Mouse (Mus musculus) cerebellum, adult 11-12 months (tissue): ENCODE measurements around the gene Rpl22l1.
A peak's percentile ranks its signal among the peaks of the same experiment; 100 is the strongest.
"Not testable (repeated sequence)": the region's sequence is repeated elsewhere in the genome, so short reads cannot be mapped to it uniquely, and the experiment has no call there.

Experiments used
- DNase-seq: peaks from one replicate; pipeline ENCODE4 v3.0.0; 2022

Rpl22l1 gene

DNA sequence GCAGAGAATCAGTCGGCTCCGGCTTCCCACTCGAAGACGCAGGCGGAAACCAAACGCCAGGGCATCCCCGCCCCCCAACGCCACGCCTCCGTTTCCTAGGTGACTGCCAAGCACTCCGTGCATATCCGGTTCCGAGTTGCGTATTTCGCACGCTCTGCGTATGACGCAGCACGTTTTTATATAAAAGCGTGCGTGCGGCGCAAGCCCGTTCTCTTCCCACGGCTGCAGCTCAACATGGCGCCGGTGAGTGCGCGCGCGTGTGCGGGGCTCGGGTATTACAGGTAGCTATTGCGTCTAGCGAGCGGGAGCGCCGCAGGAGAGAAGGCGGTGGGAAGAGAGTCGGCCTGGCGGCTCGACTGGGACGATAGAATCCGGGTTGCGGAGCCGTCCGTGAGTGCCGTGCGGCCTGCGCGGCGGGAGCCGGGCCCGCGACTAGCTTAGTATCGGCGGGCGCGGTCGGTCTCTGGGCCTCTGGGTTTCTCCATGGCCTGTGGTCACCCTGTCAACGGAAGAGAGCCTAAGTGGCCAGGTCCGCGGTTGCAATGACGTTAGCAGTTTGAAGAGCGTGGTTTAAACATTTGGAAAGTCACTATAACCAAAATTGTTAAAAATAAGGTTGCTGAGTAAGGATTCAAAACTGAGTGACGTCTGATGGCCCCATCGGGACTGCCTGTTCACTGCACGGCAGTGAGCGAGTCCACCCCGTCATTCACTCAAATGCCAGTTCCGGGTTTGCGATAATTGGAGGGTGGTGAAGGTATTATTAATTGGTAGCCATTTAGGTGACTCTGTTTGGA lies at the start of gene Rpl22l1:
Rpl22l1 (plus strand) TSS at position 136 of the 797 bp plus-strand sequence.
- DNase-seq, result peak; percentile 97

DNA sequence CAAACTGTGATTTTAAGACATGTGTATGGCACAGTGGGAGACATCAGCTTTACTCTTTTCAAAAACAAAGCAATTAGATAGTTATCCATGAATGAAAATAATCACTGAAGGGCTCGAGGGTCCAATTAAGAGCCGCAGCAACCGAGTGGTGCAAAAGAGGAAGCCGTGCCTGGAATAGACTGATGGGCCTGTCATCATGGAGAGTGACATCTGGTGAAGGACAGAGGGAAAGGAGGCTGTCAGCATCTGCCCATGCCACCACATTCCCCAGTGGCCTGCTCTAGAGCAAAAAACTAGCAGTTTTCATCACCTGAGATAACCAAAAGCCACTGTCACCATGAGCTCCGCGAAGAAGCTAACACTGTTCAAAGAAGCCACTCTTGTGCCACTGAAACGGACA lies 49.8 kb upstream of the Rpl22l1 start:
- no peak for DNase-seq

DNA sequence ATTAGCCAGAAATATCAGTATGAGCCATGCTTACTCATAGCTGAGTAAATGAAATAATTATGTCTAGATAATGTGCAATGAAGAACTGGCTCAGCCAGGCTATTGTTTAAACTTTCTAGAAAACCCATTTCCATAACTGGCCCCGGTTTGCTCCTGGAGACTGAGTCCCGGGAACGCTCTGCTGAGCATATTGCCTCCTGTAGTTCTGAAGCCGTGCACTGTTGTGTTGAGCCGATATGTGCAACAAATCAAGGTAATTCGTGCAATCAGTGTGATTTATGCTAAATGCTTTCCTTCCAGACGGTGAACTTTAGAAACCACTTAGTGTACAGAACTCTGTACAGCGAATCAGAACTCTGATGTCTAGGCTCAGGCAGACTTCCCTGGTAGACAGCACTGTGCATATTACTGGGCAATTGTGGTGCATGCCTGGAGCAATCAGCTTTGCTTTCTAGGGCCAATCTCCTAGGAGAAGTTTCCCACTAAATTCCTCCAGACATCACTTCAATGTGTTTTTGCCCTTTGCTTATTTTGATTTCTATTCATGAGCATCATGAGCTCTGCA lies 43.9 kb upstream of the Rpl22l1 start:
- DNase-seq, result no peak

DNA sequence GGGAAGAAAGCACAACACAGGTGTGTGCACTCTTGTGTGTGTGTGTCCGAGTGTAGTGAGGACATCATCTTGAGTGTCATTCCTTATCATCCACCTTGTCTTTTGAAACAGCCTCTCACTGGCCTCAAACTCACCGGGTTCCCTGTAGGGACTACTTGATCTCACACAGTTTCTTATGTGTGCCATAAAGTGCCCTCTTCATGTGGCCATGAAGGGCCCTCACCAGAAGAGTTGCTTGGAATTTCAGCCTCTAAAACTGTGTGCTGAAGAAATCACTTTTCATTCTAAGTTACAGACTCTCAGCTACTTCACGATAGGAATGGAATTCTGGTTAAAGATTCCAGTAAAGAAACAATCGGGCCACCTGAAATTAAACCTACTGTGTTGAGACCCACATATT lies 38.3 kb upstream of the Rpl22l1 start:
- no peak for DNase-seq

DNA sequence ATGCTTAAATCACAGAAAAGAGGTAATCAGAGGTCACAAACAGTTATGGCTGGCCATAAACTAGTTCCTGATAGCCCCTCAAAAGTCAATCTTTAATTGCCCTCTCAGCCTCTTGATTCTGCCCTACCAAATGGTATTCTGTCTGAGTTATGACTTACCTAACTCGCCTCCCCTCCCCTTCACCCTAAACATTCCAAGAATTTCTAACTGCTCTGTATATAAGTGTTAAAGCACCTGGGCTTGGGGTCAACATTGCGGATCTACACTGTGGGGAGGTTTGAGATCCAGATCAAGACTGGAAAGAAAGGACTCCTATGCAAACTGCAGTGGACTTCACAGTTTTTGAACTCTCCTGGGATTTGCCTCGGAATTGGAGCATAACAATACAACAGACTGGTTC lies 37.0 kb upstream of the Rpl22l1 start:
- no peak for DNase-seq

DNA sequence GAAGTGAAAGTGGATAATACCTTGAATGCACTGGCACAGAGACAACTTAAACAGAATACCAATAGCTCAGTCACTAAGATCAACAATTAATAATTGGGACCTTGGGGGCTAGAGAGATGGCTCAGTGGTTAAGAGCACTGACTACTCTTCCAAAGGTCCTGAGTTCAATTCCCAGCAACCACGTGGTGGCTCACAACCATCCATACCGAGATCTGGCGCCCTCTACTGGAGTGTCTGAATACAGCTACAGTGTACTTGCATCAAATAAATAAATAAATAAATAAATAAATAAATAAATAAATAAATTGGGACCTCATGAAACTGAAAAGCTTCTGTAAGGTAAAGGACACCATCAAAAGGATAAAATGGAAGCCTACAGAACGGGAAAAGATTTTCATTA lies 32.3 kb upstream of the Rpl22l1 start:
- DNase-seq, result not testable (repeated sequence)

DNA sequence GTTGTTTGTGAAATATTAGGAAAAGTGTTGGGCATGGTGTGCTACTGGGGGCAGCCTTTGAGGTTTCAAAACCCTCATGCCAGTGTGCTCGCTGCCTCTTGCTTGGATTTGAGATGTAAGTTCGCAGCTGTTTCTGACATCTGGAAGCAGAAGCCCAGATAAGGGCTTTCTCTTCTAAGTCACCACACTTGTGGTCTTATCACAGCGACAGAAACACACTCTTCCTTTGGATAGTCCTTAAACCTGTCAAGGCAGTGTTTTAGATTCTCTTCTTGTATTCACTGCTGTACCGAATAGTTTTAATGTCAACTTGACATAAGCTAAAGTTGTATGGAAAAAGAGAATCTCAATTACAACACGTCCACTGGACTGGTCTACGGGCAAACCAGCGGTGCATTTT lies 29.9 kb upstream of the Rpl22l1 start:
- DNase-seq, result no peak

DNA sequence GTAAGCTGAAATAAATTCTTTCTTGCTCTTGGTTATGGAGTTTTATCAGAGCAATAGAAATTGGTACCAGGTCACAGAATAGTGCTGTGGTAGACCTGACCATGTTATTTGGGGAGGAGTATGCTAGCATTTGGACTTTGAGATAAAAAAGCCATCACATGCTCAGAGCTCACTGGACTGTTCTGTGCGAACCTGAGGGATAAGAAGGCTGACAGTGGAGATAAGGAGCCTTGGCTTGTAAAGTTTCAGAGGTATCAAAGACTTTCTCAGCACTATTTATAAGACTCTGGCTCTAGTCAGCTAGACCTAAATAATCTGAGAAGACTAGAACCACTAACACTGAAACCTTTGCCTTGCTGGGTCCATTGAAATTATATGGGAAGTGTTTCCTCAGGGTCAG lies 29.3 kb upstream of the Rpl22l1 start:
- DNase-seq, result no peak

DNA sequence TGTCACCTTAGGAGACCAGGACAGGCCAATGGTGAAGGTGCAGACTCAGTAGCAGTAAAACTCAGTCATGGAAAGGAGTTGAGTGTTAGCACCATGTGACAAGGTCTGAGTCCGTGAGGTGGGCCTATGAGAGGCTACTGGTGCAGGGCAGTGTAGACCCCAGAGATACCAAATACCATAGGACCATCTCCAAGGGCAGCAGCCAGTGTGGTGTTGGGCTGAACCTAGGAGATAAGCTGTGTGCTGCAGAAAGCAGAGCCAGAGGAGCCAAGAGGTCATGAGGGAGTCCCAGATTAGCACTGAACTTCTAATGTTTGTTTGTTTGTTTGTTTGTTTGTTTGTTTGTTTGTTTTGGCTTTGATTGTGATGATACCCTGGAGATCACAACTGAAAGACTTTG lies 28.7 kb upstream of the Rpl22l1 start:
- no peak for DNase-seq

DNA sequence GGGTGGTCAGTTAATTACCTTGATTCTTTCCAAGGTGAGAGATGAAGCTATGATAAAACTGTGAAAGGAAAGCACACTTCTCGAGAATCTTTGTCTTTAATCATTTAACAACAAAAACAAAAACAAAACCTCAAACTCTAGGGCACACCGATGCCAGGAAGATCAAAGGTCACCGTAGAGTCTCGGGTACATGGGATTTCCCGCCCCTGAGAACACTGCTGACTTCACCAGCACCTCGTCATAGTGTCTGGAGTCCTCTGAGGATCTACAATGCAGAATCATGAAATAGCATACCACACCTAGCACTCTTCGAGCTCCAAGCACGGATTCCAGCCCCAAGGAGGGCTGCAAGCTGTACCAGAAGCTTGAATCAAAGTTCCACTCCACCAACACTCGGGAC lies 24.7 kb upstream of the Rpl22l1 start:
- no peak for DNase-seq

DNA sequence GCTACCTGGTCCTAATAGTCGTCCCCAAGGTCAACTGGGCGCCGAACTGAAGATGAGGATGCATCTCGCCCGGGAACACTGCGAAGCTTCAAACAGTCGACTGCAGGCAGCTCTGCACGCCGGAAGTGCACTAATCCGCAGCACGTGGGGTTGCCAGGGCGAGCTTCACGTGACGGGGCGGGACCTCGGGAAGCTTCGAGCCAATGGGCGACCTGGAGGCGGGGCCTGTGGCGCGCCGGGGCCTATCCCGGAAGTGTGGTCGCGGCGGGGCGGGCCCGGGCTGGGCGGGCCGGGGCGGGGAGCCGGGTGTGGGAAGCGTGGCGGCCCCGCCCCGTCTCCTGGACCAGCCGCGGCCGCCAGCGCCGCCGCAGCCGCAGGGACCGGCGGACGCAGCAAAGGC lies 24.2 kb upstream of the Rpl22l1 start, which contains the start of gene Eif5a2:
Eif5a2 (plus strand) TSS at position 283 of the 400 bp plus-strand sequence.
- peak; percentile 94 for DNase-seq

DNA sequence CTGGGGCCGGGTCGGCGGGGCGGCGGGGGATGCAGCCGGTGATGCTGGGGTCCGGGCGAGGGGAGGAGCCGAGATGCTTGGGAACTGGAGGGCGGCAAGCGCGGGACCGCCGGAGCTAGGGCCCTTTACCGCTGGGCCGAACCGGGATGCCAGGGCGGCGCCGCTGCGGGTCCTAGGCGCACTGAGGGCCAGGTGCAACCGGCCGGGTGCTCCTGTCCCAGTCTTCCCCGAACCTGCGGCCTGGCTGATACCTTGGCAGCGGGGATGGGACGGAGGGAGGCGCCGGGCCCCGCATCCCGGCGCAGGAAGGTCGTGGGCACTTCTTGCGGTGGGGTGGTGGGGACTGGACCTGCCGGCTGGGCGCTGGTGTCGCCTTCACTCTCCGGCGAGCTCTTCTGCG lies 23.8 kb upstream of the Rpl22l1 start:
- no peak for DNase-seq

DNA sequence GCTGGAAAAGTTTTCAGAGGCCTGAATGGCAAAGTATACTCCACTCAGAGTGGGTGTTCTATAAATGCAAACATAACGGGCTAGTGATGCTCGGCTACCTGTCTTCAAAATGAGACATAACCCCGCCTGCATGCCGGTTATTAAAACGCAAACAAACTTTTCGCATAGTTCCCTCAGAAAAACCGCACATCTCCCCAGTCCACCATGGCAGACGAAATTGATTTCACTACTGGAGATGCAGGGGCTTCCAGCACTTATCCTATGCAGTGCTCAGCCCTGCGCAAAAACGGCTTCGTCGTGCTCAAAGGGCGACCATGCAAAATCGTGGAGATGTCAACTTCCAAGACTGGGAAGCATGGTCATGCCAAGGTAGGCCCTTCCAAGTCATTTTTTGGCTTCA lies 23.4 kb upstream of the Rpl22l1 start:
- DNase-seq, result no peak

DNA sequence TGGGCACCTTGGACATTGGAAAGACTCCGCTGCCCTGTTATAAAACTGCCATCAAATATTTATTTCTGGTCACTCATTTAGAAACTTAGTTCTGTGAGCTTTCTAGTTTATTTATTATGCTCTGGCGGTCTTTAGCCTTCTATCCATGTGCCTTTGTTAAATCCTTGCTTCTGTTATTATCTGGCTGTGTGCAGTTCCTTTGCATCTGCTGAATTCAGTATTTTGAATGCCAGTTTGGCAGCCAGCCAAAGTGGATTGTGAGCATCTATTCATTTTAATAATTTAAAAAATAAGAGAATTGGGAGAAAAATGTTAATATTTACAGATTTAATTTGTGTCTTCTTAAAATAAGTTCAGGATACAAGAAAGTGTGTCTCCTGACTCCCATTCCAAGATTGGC lies 21.1 kb upstream of the Rpl22l1 start:
- no peak for DNase-seq

DNA sequence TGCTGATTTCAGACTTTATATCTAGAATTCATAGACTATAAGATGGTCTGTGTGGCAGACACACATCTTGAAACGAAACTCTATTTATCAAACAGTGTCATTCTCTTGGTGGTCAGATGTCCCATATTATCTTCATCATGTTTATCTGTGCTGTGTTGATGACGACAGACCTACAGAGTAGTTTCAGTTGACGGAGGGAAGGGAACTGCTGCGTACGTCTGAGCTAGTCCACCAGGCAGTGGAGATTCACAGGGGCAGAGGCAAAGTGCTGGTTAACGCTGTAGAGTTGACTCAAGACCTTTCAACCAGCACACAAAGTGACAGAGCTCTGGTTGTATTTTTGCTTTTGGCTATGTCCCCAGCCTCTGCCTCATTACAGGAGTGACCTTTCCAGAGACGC lies 10.4 kb upstream of the Rpl22l1 start:
- no peak for DNase-seq

DNA sequence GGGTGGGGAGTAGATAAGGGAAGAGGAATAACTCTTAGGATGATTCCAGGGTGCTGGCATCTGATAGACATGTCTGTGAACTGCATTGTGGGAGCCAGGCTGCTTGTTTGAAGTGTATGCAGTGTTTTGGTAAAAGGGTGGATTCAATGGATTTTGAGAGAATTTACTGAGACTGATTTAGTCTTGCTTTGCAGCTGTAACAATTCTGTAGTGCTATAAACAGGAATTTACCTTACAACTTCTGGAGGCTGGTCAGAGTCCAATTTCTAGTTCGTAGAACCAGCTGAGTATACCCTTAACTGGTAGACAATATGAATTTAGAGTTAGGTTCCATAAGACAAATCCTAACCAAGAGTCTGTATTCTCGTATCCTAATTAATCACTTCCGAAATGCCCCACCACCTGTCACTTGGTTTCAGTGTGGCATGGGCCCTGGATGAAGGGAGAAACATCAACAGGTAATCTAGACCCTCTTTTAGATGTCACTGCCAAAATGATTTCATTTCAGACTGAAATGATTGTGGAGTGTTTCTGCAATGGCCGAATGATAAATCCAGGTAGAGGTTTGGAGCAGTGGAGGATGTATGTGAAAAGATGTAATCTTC lies 2.9 kb downstream of the Rpl22l1 start:
- DNase-seq, result no peak

DNA sequence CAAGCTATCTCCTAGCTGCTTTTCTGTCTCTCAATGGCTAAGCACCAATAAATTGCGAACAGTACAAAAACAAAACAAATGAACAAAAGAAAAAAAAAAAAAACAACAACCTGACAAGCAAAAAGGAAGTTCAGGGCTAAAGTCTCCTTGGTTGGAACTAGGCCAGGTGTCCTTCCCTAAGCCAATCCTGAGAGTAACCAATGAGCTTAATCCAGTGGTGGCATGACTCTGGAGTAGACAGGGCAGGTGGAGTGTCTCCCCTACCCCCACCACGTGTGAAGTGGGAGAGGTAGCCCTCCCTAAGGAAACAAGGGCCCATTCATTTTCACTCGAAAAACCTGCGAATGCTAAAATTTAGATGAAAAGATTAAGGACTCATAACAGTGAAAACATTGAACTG lies 6.2 kb downstream of the Rpl22l1 start:
- DNase-seq, result no peak

DNA sequence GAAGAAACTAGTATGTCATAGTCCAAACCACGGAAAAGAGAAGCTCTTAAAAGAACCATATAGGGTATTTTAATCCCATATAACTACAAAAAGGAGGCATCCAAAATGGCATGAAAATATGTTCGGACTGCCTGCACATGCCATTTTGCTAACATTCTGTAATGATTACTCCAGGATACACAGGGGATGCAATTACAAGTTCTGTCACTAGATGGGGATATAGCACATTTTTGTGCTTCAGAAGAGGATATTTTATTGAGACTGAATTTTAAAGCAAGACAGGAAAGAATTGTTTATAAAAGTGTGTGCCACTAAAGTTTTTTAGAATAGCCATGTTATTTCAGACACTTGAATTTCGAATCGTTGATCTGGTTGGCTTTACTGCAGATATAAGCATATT lies 9.1 kb downstream of the Rpl22l1 start:
- no peak for DNase-seq

DNA sequence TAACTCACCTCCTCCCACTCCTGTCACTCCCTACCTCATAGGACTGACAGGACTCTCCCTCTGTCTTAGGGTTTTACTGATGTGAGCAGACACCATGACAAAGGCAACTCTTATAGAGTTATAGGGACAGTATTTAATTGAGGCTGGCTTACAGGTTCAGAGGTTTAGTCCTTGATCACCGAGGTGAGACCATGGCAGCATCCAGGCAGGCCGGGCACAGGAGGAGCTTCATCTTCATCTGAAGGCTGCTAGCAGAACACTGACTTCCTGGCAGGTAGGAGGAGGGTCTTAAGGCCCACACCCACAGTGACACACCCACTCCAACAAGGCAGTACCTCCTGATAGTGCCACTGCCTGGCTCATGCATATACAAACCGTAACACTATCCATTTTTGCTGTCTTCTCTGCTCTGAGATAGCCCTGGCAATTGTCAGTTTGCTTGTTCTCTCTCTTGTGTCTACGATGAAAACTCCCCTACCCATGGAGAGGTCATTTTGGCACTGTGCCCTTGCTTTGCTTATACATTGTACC lies 10.8 kb downstream of the Rpl22l1 start:
- no peak for DNase-seq

DNA sequence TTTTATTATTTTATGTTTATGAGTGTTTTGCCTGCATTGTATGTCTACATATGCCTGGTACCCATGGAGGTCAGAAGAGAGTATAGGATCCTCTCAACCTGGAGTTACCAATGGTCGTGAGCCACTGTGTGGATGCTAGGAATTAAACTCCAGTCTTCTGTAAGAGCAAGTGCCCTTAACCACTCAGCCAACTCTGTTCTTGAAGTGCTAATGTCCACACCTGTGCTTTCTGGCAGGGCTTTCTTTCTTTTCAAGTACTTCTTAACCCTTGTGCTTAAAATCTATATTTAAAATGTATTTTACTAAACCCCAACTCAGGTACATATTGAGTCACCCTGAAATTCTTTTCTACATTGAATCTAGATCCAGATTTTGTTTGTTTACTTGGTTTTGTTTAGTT lies 21.0 kb downstream of the Rpl22l1 start:
- no peak for DNase-seq

DNA sequence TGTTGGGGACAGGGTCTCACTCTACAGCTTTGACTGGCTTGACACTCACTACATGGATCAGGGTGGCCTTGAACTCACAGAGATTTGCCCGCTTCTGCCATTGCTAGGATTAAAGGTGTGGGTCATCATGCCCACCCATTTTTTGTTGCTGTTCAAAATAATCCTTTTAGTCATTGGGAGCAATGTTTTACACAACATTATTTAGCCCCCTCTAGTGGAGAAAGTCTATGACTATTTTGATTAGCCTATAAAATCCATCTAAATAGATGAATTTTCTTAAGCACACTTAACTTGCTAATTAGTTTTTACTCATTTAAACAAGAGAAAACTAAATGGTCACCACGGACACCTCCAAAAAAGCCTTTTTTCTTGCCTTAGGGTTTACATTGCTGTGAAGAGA lies 22.4 kb downstream of the Rpl22l1 start:
- DNase-seq, result no peak

DNA sequence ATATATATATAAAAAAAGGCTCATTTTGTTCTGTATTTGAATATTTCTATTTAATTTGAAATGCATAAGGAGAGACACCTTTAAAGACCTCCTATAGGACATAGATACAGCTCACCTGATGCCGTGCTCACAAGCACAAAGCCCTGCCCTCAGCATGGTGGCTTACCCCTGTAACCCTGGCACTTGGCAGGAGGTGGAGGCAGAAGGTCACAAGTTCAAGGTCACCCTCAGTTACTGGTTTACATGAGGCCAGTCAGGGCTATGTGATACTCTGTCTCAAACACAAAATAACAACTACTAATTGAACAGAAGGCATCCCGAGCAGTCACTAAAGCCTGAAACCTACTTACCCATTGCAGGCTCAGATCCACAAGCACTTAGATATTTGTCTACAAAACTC lies 24.2 kb downstream of the Rpl22l1 start:
- no peak for DNase-seq

DNA sequence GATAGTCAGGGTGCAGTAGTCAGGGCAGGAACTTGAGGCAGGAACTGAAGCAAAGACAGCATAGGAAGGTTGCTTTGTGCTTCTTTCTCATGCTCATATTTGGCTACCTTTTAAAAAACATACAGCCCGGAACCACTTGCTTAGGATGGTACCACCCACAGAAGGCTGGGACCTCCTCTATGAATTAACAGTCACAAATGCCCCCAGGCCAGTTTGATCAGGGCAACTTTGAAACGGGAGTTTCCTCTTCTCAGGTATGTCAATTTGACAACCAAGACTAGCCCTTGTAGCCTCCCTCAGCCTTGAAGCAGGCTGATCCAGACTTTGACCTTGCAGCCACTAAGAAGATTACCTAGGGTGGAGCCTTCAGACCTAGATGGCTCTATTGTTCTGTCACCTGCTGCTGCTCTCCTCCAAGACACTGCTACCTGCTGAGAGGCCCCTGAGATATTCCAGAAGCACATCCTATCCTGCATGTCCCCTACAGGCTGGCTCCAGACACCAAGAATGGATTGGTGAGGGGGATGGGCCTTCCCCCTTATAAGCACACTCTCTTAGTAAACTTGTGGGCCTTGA lies 31.6 kb downstream of the Rpl22l1 start:
- no peak for DNase-seq
